Mouse (Mus musculus) stomach, embryonic 16.5 days (tissue): ENCODE results near the gene Slc12a9. TPM values are rescaled to one million over a fixed set of nuclear protein-coding genes. Genes with fewer than 3 reads are reported as not detected.
A peak's percentile ranks its signal among the peaks of the same experiment; 100 is the strongest.

ENCODE experiments used
- ATAC-seq: fragments of 200-750 bp; cut with Nextera tagmentation; 2 replicates; pipeline ENCODE4 v1.8.0; 2017; ENCODE audit warnings: moderate number of reproducible peaks, moderate TSS enrichment; ENCODE audit not compliant: insufficient read depth, low FRiP score
- H3K27ac ChIP-seq: fragments of 300-500 bp; sonication (generic); 2 replicates; pipeline ENCODE4 v1.5.1; 2014; ENCODE audit warnings: low read length
- H3K27me3 ChIP-seq: fragments of 300-500 bp; sonication (generic); 2 replicates; pipeline ENCODE4 v1.6.1; 2014; ENCODE audit warnings: low read length, control low read depth, mixed read lengths; ENCODE audit not compliant: control insufficient read depth, insufficient read depth
- H3K36me3 ChIP-seq: fragments of 300-500 bp; sonication (generic); 2 replicates; pipeline ENCODE4 v1.6.1; 2014; ENCODE audit warnings: low read length; ENCODE audit not compliant: control insufficient read depth, insufficient read depth
- H3K4me1 ChIP-seq: fragments of 300-500 bp; sonication (generic); 2 replicates; pipeline ENCODE4 v1.6.1; 2014; ENCODE audit warnings: low read length, control low read depth, mixed read lengths; ENCODE audit not compliant: control insufficient read depth, insufficient read depth
- H3K4me2 ChIP-seq: fragments of 300-500 bp; sonication (generic); 2 replicates; pipeline ENCODE4 v1.6.1; 2014; ENCODE audit warnings: low read depth, low read length, mixed read lengths
- H3K4me3 ChIP-seq: fragments of 300-500 bp; sonication (generic); replicated peaks from 2 replicates; pipeline ENCODE4 v1.5.1; 2014; ENCODE audit warnings: mild to moderate bottlenecking, low read length
- H3K9ac ChIP-seq: fragments of 300-500 bp; sonication (generic); 2 replicates; pipeline ENCODE4 v1.6.1; 2014; ENCODE audit warnings: low read length
- H3K9me3 ChIP-seq: fragments of 300-500 bp; sonication (generic); replicated peaks from 2 replicates; pipeline ENCODE4 v1.6.1; 2016; ENCODE audit warnings: low read length, control low read depth; ENCODE audit not compliant: control insufficient read depth
- WGBS: fragments of 180-500 bp; shearing (Covaris S2); extraction: QIAGEN DNeasy Blood & Tissue Kit; methylation state at CpG from one replicate; pipeline ENCODE4 v1.1.7; 2014; 5-methylcytosine and 5-hydroxymethylcytosine counted together
- polyA plus RNA-seq: library from polyadenylated mRNA; unstranded; fragments of >200 nt; fragmentation: Nextera tagmentation; extraction: Ambion mirVana; gene quantifications from 2 replicates; pipeline ENCODE4 v1.2.1, GENCODE M21; 2015

The Slc12a9 gene
- polyA plus RNA-seq, 1 experiment from 2014 or later: 13.7 TPM

DNA sequence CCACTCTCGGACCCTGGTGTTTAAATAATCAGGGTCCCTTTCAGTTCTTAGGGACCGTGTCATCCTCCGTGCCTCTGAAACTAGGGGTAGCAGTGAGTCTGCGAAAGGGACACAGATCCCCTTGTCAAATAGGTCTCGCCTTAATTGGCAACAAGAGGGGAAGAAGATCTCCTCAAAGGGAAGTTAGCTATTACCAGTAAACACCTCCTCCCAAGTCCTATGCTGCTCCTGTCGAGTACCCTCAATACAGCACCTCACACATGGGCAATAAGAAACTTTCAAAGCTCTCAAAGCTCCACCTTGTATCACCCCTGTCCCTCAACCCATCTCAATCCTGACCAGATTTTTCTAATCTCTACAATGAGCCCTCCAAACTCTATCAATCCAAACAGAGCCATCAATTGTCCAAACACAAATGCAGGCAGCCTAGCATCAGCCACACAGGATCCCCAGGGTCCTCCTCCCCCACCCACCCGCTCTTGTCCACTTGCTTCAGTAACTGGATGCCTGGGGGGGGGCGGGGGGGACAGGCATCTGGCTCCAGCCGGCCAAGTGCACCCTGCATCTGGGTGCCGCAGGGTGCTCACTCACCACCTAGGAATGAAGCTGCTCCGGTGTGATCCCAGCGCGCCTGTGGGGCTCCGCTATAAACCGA lies 413 bp downstream of the Slc12a9 start:
- Histone ChIP-seq H3K27me3 (no peaks in the 10 kb centered on the region), H3K4me3 (peak overlapping the region; percentile 74), H3K9me3 (no peaks in the 10 kb centered on the region), H3K4me2 (peak overlapping the region; percentile 92), H3K36me3 (no peaks in the 10 kb centered on the region), H3K9ac (peak overlapping the region; percentile 83), H3K27ac (no peak overlapping the region), H3K4me1 (peaks cover 4% of the 10 kb centered on the region; the same call in 1 of the 2 replicates)
- 20% methylated on average over 15 of the region's 15 CpGs for WGBS
- ATAC-seq: no peak

- no peaks in the 10 kb centered on the region for H3K4me1 ChIP-seq
- WGBS: 82% methylated on average over 7 of the region's 7 CpGs
Measured at GRCm38 (mm10) chr5:137330910-137331309, 2.5 kb downstream of the Slc12a9 start.

DNA sequence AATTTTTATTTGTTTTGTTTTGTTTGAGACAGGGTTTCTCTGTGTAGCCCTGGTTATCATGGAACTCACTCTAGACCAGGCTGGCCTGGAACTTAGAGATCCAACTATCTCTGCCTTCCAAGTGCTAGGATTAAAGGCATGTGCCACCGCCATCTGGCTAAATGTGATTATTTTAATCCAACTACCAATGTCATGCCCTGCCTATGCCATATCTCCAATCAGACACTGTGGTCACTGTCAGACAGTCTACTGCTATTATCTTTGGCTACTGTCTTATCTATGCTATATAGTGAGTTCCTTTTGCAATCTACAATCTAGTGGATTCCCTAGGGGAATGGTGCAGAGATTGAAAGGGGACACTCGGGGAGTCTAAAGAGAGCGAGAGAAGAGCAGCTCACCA lies 12.4 kb downstream of the Slc12a9 start:
- no peak for ATAC-seq
- H3K4me1 ChIP-seq: no peaks in the 10 kb centered on the region
- no peaks in the 10 kb centered on the region for H3K36me3 ChIP-seq
- H3K9me3 ChIP-seq: no peaks in the 10 kb centered on the region
- H3K27ac ChIP-seq: no peak overlapping the region
- H3K4me3 ChIP-seq: no peak overlapping the region
- no peak overlapping the region for H3K9ac ChIP-seq
- no peak overlapping the region for H3K4me2 ChIP-seq
- no peaks in the 10 kb centered on the region for H3K27me3 ChIP-seq
- 95% methylated on average over 3 of the region's 3 CpGs for WGBS

More at GRCm38 (mm10) chr5:137330910-137331309, 2.5 kb downstream of the Slc12a9 start:
- Histone ChIP-seq H3K9me3 (no peaks in the 10 kb centered on the region), H3K9ac (no peak overlapping the region), H3K27ac (no peak overlapping the region), H3K4me2 (no peak overlapping the region), H3K36me3 (no peaks in the 10 kb centered on the region), H3K4me3 (no peak overlapping the region), H3K27me3 (no peaks in the 10 kb centered on the region)
- ATAC-seq: no peak

DNA sequence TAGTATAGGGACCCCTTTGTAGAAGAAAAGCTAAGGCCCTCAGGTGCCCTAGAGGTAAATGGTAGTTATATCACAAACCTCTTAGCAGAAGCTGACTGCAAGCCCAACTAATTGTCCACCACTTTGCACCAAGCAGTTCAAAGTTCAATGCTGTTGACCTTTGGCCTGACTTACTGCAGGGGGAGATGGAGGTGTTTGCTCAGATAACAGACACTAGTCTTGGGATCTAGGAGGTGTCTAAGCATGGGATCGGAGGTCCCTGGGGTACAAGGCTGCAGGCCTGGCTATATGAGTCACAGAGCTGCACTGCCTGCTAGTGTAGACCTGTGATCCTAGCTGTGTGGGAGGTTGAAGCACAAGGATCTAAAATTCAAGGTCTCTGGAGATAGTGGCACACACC lies 14.8 kb downstream of the Slc12a9 start:
- peaks cover 12% of the 10 kb centered on the region for H3K4me1 ChIP-seq
- H3K36me3 ChIP-seq: no peaks in the 10 kb centered on the region
- no peak overlapping the region for H3K4me2 ChIP-seq
- H3K4me3 ChIP-seq: no peak overlapping the region
- WGBS: 68% methylated on average over 1 of the region's 1 CpGs
- no peak overlapping the region for H3K9ac ChIP-seq
- no peaks in the 10 kb centered on the region for H3K27me3 ChIP-seq
- ATAC-seq: no peak
- H3K27ac ChIP-seq: no peak overlapping the region
- no peaks in the 10 kb centered on the region for H3K9me3 ChIP-seq

DNA sequence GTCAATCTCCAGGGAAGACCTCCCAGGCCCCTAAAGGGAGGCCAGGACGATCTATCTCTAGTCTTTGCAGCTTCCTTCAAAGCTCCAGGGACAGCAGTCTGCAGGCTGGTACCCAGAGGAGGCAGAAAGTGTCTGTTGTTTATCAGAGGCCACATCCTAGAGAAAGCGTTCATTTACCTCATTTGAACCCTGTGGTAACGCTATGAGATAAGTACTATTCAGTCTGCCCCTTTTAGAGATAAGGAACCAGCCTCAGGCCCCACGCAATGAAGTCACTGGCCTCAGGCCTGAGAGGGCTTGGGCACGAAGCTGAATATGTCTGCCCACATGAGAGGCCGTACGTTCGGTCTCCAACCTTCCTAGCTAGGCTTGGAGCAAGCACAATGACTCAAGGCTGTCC lies 16.0 kb downstream of the Slc12a9 start:
- no peak overlapping the region for H3K4me3 ChIP-seq

GRCm38 (mm10) chr5:137315084-137315903 lies 18.1 kb downstream of the Slc12a9 start:
- Histone ChIP-seq H3K4me2 (peak overlapping the region; percentile 90), H3K9me3 (no peaks in the 10 kb centered on the region), H3K4me1 (peaks cover 25% of the 10 kb centered on the region), H3K4me3 (no peak overlapping the region), H3K27me3 (no peaks in the 10 kb centered on the region), H3K9ac (peak overlapping the region; percentile 83), H3K27ac (peak overlapping the region; percentile 90), H3K36me3 (peaks cover 2% of the 10 kb centered on the region; the same call in 1 of the 2 replicates)
- 42% methylated on average over 30 of the region's 30 CpGs for WGBS
- 0 out of 2 replicates have a peak, but pooled peaks have one; percentile 0 for ATAC-seq

More for the DNA sequence above, 16.0 kb downstream of the Slc12a9 start:
- Histone ChIP-seq H3K27ac (no peak overlapping the region), H3K4me2 (no peak overlapping the region), H3K4me1 (peaks cover 20% of the 10 kb centered on the region), H3K27me3 (no peaks in the 10 kb centered on the region), H3K9me3 (no peaks in the 10 kb centered on the region), H3K9ac (no peak overlapping the region), H3K36me3 (no peaks in the 10 kb centered on the region)
- WGBS: 75% methylated on average over 8 of the region's 8 CpGs
- ATAC-seq: no peak

DNA sequence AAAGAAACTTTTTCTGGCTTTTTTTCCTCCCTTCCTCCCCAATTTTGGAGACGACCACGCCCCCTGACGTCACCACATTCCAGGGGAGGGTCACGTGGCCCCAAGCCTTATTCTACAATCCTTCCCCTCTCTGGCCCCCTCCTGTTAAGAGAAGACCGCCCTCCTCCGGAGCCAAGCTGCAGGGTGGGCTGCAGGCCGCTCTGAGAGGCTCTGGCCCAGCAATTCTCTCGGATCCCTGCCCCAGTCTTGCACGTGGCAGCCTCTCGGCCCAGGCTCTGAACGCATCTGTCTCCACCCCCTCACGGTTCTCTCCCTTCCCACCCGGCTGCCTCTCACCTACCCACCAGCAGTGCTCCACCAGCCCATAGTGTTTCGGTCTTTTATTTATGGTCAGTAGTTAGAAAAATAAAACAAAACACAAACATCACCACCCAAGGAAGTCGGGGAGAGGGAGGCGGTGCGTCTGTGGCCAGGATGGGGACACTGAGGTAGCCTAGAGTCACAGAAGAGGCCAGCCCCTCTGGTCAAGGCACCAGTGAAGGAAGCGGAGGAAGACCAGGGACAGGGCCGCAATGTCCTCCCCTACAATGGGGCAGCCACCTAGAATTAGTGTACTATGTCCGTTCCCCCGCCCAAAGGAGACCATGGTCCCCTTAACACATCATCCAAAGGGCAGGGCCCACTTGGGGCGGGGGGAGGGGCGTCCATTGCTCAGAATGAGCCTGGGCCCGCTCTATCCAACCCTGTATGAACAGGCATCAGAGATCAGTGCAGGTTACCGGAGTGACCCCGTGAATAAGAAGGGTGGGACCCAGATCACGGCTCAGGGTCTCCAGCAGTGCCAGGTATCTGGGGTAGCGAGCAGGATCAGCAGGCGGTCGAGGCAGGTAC lies 19.0 kb downstream of the Slc12a9 start, which contains the start of gene Trip6:
Gene Trip6 (minus strand): TSS at position 212 of the 891 bp plus-strand sequence.
- 15% methylated on average over 30 of the region's 30 CpGs for WGBS

DNA sequence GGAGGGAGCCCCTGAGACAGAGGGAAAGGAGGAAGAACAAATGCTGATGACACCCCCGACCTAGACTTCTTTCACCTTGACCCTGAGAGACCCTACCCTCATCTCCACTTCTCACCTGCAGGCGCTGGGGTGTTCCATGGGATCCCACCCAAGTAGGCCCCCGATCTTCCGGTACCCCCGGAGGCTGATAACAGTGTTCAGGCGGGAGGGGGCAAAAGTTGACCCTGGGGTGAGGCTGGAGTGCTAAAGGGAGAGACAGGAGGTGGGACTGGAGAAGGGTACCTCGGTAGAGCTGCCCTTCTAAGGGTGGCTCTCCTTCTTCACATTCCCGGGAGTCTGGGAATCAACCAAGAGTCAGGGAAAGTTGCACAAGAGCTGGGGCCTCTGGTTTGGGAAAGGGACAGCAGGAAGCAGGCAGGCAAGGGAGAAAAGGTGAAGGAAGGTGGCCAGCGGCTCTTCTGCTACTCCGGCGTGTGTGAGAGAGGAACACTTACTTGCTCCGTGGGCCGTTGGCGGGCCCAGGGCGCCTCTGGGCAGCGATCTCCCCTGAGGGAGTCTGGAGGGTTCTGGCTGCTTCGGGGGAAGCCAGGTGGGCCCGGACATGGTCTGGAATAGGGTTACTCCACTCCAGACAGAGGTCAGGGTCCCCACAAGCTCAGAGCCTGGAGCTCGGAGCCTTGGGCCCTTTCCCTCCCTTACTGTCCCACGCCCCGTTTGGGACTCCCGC lies 19.8 kb downstream of the Slc12a9 start:
- Histone ChIP-seq H3K4me1 (peaks cover 25% of the 10 kb centered on the region), H3K4me3 (peak overlapping the region; percentile 58), H3K27ac (peak overlapping the region; percentile 90), H3K4me2 (peak overlapping the region; percentile 90), H3K36me3 (peaks cover 18% of the 10 kb centered on the region), H3K27me3 (no peaks in the 10 kb centered on the region), H3K9me3 (no peaks in the 10 kb centered on the region), H3K9ac (peak overlapping the region; percentile 83)
- WGBS: under 1% methylated on average over 22 of the region's 22 CpGs
- ATAC-seq: no peak

More for the DNA sequence above, 19.0 kb downstream of the Slc12a9 start, which contains the start of gene Trip6:
- peak within 1 kb of the TSS; percentile 83 for H3K9ac ChIP-seq
- ATAC-seq: peak; percentile 94
- peak within 1 kb of the TSS; percentile 58 for H3K4me3 ChIP-seq
- peaks cover 10% of the 10 kb centered on the region for H3K36me3 ChIP-seq
- peak within 1 kb of the TSS; percentile 90 for H3K27ac ChIP-seq
- peak within 1 kb of the TSS; percentile 90 for H3K4me2 ChIP-seq
- H3K27me3 ChIP-seq: no peaks in the 10 kb centered on the region
- H3K4me1 ChIP-seq: peaks cover 25% of the 10 kb centered on the region
- H3K9me3 ChIP-seq: no peaks in the 10 kb centered on the region
